Mouse (Mus musculus) right cerebral cortex, postnatal 4 days (tissue): ENCODE measurements around the gene Mapk8ip3.

Source experiments
- DNase-seq: peaks from one replicate; pipeline ENCODE4 v3.0.0-alpha.2; 2022

Gene Mapk8ip3

GRCm38 (mm10) chr17:24884391-24884790, 52.4 kb downstream of the Mapk8ip3 start:
- DNase-seq, result no peak

GRCm38 (mm10) chr17:24881738-24882440, 54.9 kb downstream of the Mapk8ip3 start:
- DNase-seq, result no peak

DNA sequence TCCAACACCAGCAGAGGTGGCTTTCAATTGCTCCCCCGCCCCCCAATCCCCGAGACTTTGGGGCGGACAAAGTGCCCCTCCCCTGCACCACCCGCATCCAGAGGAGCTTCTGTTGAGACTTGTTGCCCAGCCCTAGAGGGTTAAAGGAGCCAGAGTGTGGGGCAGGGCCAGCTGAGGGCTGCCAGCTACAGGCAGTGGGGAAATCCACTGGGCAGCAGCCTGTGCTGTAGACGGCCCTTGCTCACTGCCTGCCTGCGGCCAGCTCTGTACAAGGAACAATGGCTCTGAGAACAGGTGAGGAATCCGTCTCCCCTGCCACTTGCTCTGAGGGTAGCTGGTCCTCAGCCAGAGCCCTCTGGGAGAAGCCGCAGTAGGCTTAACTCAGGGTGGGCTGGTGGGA, 58.2 kb downstream of the Mapk8ip3 start:
- DNase-seq, result no peak

GRCm38 (mm10) chr17:24878117-24878397, 58.7 kb downstream of the Mapk8ip3 start:
- no peak for DNase-seq

GRCm38 (mm10) chr17:24877336-24878116, 59.3 kb downstream of the Mapk8ip3 start:
- DNase-seq, result no peak

DNA sequence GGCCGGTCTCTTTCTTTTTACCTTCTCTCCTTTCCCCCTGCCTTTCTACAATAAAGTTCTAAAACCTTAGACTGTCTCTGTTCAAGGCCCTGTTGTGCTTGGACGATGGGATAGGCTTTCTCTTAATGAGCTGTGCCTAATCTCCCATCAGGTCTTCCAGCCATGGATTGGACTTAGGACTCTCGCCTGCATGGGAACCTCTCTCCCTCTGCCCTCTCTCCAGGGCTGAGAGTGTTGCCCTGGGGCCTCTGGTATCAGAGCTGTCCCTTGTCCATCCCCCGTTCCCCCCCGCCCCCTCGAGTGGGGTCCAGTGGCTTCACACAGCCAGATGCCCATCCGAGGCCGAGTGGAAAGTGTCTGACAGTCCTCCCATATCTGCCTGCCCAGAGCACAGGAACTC, 61.8 kb downstream of the Mapk8ip3 start:
- DNase-seq, result no peak

DNA sequence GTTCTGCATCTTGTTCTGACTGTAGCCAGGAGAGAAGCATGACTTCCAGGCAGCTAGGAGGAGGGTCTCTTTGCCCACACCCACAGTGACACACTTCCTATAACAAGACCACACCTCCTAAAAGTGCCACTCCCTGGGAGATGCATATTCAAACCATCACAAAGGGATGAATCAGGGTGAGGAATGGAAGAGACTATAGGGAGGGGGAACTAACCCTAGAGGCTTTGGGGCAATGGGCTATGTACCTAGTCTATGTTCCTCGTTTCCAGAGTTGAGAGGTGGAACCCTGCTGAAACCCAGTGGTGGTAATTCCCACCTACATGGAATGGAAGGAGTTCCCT, 62.4 kb downstream of the Mapk8ip3 start:
- DNase-seq, result no peak

DNA sequence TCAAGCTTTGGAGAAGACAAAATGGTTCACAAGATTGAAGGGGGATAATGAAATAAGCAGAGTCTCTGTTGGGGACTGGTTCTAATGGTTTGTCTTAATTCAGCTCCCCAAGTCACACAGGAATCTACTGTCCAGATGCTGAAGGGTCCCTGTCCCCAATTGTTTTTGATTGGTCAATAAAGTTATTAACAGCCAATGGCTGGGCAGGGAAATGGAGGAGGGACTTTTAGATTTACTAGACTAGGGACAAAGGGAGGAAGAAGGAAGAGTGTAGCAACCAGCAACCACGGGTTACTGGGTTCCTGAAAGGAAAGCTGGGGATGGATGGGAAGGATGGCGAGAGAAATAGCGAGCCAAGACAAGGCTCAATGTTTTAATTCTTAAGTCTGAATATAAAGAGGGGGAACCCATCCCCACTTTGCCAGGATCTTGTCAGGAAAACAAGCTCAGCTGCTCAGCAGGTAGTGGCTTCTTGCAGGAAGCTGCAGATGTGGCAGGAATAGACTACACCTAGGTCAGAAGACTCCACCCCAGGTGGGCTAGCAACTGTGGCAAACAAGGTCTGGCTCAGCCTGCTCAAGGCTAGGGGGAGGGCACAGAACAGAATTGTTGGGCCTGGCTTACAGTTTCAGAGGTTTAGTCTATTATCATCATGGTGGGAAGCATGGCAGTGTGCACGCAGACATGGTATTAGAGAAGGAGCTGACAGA, 62.9 kb downstream of the Mapk8ip3 start:
- no peak for DNase-seq

GRCm38 (mm10) chr17:24867914-24868313, 68.9 kb downstream of the Mapk8ip3 start:
- DNase-seq, result no peak

GRCm38 (mm10) chr17:24865776-24866175, 71.0 kb downstream of the Mapk8ip3 start, which contains the start of gene Igfals:
Gene Igfals (plus strand): TSS chr17:24865997.
- no peak for DNase-seq

DNA sequence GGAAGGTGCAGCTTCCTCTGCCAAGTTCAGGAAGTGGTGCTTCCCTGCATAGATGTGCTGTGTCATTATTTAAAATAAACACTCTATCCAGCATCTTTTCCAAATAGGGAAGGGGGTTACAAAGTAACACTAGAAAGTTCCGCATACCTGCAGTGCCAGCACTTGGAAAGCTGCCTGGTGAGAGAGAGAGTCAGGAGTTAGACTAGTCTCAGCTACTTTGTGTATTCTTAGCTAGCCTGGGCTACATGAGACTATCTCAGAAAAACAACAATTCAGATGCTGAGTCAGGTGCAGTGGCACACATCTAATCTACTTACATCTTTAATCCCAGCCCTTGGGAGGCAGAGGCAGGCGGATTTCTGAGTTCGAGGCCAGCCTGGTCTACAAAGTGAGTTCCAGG, 75.0 kb downstream of the Mapk8ip3 start:
- DNase-seq, result no peak

GRCm38 (mm10) chr17:24860076-24860475, 76.7 kb downstream of the Mapk8ip3 start:
- DNase-seq, result no peak

- DNase-seq, result no peak
These were observed 77.8 kb downstream of the Mapk8ip3 start for GRCm38 (mm10) chr17:24858967-24859366.

GRCm38 (mm10) chr17:24857831-24858470, 78.8 kb downstream of the Mapk8ip3 start:
- DNase-seq, result no peak

DNA sequence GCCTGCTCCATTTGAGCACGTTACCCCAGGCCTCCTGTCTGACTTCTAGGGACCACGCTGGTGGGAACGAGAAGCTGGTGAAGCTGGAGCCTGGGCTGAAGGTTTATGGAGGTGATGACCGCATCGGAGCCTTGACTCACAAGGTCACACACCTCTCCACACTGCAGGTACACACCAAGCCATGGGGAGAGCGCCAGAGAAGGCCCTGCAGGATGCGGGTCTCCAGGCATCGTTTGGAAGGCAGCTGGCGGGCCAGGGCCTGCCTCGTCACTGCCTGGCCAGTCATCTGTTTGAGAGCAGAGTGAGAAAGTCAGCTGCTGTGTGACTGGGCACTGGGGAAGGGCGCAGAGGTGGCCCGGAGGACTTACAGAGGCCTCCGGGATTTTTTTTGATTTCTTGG, 80.2 kb downstream of the Mapk8ip3 start:
- no peak for DNase-seq

GRCm38 (mm10) chr17:24855838-24856464, 80.8 kb downstream of the Mapk8ip3 start:
- no peak for DNase-seq

GRCm38 (mm10) chr17:24851381-24852125, 85.2 kb downstream of the Mapk8ip3 start:
- no peak for DNase-seq

- DNase-seq, result no peak
These were observed 86.0 kb downstream of the Mapk8ip3 start for GRCm38 (mm10) chr17:24850773-24851127.

- DNase-seq, result peak; percentile 87
These were observed 86.6 kb downstream of the Mapk8ip3 start, which contains the start of gene Fahd1 for GRCm38 (mm10) chr17:24850065-24850772. Gene Fahd1 (minus strand): TSS chr17:24850364.

- DNase-seq, result no peak
These were observed 87.1 kb downstream of the Mapk8ip3 start for GRCm38 (mm10) chr17:24849733-24850064.

DNA sequence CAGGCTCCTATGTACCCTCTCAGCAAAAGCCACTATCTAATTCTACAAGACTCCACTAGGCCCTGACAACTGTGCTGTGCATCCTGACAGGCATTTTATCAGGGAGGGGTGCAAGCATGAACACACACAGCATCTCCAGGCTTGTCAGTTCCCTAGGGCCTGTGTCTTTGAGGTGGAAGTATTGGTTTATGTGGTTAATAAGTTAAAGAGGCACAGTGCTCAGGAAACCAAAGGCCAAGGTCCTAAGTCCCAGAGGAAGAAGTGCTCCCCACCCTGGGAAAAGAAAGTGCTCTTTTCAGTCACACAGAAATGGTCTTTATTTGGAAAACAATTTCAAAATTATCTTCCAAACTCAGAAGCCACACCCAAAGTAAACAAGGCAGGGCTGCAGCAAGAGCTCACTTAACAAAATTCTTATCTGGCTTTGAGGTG, 88.2 kb downstream of the Mapk8ip3 start:
- DNase-seq, result no peak

DNA sequence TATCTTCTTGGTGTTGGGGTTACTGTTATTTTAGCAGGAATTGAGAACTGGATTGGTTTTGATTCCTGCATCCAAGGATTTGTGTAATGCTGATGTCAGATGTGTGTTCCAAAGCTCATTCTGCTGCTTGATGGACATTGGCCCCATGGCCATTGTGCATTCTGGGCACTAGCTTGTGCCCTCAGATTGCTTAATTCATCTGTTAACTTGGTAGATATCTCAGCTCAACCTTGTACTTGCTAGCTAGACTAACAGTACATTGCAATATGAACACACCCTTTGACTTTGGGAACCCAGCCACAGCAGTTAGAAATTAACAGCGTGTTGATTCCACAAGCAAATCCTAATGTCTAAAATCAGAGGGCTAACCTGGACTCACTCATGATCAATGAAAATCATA, 89.4 kb downstream of the Mapk8ip3 start:
- no peak for DNase-seq
